Mouse (Mus musculus): Measurements from ENCODE around the gene Trp53tg5. TPM values are rescaled to one million over a fixed set of nuclear protein-coding genes. Genes with fewer than 3 reads are reported as not detected.

Trp53tg5 gene
- polyA plus RNA-seq, 1 experiment from 2014 or later, result not detected

GRCm38 (mm10) chr2:164487812-164488211 is 14.3 kb upstream of the Trp53tg5 start:
- H3K27ac ChIP-seq, result no peak overlapping the region
- H3K36me3 ChIP-seq, result 0 out of 2 replicates have a peak, but pooled peaks cover 6% of the 10 kb centered on the region
- no peak overlapping the region for H3K4me2 ChIP-seq (replicated peaks)
- ATAC-seq (ENCODE audit: low FRiP score), result no peak
- H3K27me3 ChIP-seq, result peaks cover 45% of the 10 kb centered on the region
- 68% methylated on average over 9 of the region's 9 CpGs for WGBS
- no peaks in the 10 kb centered on the region for H3K9me3 ChIP-seq (replicated peaks)
- no peak overlapping the region for H3K4me3 ChIP-seq
- no peak overlapping the region for H3K9ac ChIP-seq
- peaks cover 16% of the 10 kb centered on the region for H3K4me1 ChIP-seq

GRCm38 (mm10) chr2:164487115-164487527 is 13.6 kb upstream of the Trp53tg5 start:
- 0 out of 2 replicates have a peak, but pooled peaks have one; percentile 4 for ATAC-seq (ENCODE audit: low FRiP score)
- H3K27me3 ChIP-seq, result peaks cover 45% of the 10 kb centered on the region

GRCm38 (mm10) chr2:164486258-164487114 is 13.0 kb upstream of the Trp53tg5 start:
- peak; percentile 43 for ATAC-seq (ENCODE audit: low FRiP score)
- WGBS, result under 1% methylated on average over 83 of the region's 90 CpGs
- Histone ChIP-seq H3K4me1 (peaks cover 16% of the 10 kb centered on the region), H3K4me2 (replicated peaks) (peak overlapping the region; percentile 99), H3K9ac (peak overlapping the region; percentile 72), H3K27ac (no peak overlapping the region), H3K4me3 (peak overlapping the region; percentile 62), H3K9me3 (replicated peaks) (no peaks in the 10 kb centered on the region), H3K36me3 (0 out of 2 replicates have a peak, but pooled peaks cover 6% of the 10 kb centered on the region), H3K27me3 (peaks cover 45% of the 10 kb centered on the region)

More at GRCm38 (mm10) chr2:164487115-164487527, 13.6 kb upstream of the Trp53tg5 start:
- 14% methylated on average over 11 of the region's 11 CpGs for WGBS
- no peaks in the 10 kb centered on the region for H3K9me3 ChIP-seq (replicated peaks)
- peak overlapping the region; percentile 62 for H3K4me3 ChIP-seq
- H3K4me1 ChIP-seq, result peaks cover 16% of the 10 kb centered on the region
- no peak overlapping the region for H3K27ac ChIP-seq
- H3K9ac ChIP-seq, result peak overlapping the region; percentile 72
- peak overlapping the region; percentile 99 for H3K4me2 ChIP-seq (replicated peaks)
- H3K36me3 ChIP-seq, result 0 out of 2 replicates have a peak, but pooled peaks cover 6% of the 10 kb centered on the region

GRCm38 (mm10) chr2:164485681-164486257 is 12.2 kb upstream of the Trp53tg5 start, which contains the start of gene Dbndd2:
TSS of gene Dbndd2 (plus strand) at chr2:164486106.
- Histone ChIP-seq H3K36me3 (0 out of 2 replicates have a peak, but pooled peaks cover 6% of the 10 kb centered on the region), H3K9me3 (replicated peaks) (no peaks in the 10 kb centered on the region), H3K4me1 (peaks cover 16% of the 10 kb centered on the region), H3K27me3 (peaks cover 45% of the 10 kb centered on the region), H3K9ac (peak within 1 kb of the TSS; percentile 72), H3K4me2 (replicated peaks) (peak within 1 kb of the TSS; percentile 99), H3K4me3 (peak within 1 kb of the TSS; percentile 62), H3K27ac (no peak within 1 kb of the TSS)
- 1% methylated on average over 26 of the region's 26 CpGs for WGBS
- peak; percentile 58 for ATAC-seq (ENCODE audit: low FRiP score)

DNA sequence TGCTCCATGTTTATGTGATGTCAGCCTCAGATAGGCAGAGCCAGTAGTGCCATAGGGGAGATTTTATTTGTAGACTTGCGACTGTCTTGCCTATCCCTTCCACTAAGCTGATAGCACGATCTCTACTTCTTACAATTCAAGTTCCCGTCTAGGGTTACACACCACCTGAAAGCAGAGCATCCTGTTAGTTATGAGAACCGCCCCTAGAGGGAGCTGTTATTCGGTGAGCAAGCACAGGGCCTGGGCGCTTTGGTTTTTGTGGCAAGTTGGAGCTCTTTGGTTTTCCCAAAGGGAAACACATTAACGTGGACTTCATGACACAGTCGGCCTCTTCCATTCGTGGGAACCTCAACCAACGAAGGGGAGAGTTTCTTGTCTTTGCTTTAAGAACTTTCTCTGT is 3.3 kb downstream of the Trp53tg5 start:
- no peaks in the 10 kb centered on the region for H3K27me3 ChIP-seq

DNA sequence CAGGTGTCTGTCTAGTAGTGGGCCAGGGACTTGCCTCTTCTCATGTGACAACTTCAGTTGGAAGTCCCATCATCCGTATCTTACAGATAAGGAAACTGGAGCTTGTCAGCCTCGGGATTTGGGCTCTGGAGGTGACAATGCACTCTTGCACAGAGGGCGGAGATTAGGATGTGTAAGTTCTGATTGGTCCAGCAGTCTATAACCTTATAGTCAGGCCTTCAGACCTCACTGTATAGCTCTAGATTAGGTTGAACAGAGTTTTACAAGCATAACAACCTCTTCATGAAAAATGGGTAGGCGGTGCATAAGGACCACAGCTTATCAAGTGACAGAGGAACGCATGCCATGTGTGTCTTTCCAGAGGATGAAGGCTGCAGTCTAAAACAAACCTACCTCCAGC is 6.7 kb downstream of the Trp53tg5 start:
- 86% methylated on average over 5 of the region's 5 CpGs for WGBS
- ATAC-seq (ENCODE audit: low FRiP score), result no peak
- H3K9me3 ChIP-seq (replicated peaks), result no peaks in the 10 kb centered on the region
- no peak overlapping the region for H3K9ac ChIP-seq
- peaks cover 48% of the 10 kb centered on the region for H3K36me3 ChIP-seq
- peaks cover 11% of the 10 kb centered on the region for H3K4me1 ChIP-seq
- no peak overlapping the region for H3K4me3 ChIP-seq
- H3K4me2 ChIP-seq (replicated peaks), result no peak overlapping the region
- H3K27ac ChIP-seq, result no peak overlapping the region
- no peaks in the 10 kb centered on the region for H3K27me3 ChIP-seq

More for the DNA sequence above, 3.3 kb downstream of the Trp53tg5 start:
- no peaks in the 10 kb centered on the region for H3K4me1 ChIP-seq
- WGBS, result 35% methylated on average over 10 of the region's 10 CpGs
- H3K36me3 ChIP-seq, result peaks cover 45% of the 10 kb centered on the region
- no peak overlapping the region for H3K4me2 ChIP-seq (replicated peaks)
- H3K4me3 ChIP-seq, result no peak overlapping the region
- no peak overlapping the region for H3K9ac ChIP-seq
- H3K9me3 ChIP-seq (replicated peaks), result no peaks in the 10 kb centered on the region
- ATAC-seq (ENCODE audit: low FRiP score), result no peak
- no peak overlapping the region for H3K27ac ChIP-seq

DNA sequence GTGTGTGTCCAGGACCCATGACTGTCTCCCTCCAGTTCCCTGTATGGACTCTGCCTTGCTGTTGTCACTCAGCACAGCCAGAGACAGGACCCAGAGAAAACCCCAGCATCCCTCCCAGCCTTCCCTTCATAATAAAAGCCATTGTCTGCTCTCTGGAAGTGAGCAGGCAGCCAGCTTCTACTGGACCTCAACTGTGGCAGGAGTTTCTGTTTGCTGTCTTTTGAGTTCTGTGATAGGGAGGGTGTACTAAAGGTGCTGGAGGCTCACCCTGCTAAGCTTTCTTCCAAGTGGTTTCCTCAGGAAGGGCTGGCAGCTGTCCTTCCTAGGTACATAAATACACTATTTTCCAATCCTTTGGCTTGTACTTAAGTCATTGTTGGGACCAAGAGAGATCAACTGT is 8.4 kb downstream of the Trp53tg5 start:
- ATAC-seq (ENCODE audit: low FRiP score), result no peak
- Histone ChIP-seq H3K36me3 (peaks cover 43% of the 10 kb centered on the region), H3K4me1 (peaks cover 14% of the 10 kb centered on the region), H3K4me3 (no peak overlapping the region), H3K9me3 (replicated peaks) (no peaks in the 10 kb centered on the region), H3K27me3 (no peaks in the 10 kb centered on the region), H3K9ac (no peak overlapping the region), H3K4me2 (replicated peaks) (no peak overlapping the region), H3K27ac (no peak overlapping the region)

GRCm38 (mm10) chr2:164460745-164461551 is 12.6 kb downstream of the Trp53tg5 start, which contains the start of gene Gm20458:
TSS of gene Gm20458 (plus strand) at chr2:164460967.
- Histone ChIP-seq H3K4me2 (replicated peaks) (peak within 1 kb of the TSS; percentile 83), H3K36me3 (peaks cover 29% of the 10 kb centered on the region), H3K4me1 (peaks cover 23% of the 10 kb centered on the region), H3K4me3 (peak within 1 kb of the TSS; percentile 87), H3K9me3 (replicated peaks) (no peaks in the 10 kb centered on the region), H3K27ac (peak within 1 kb of the TSS; percentile 95), H3K27me3 (no peaks in the 10 kb centered on the region), H3K9ac (peak within 1 kb of the TSS; percentile 82)
- peak; percentile 99 for ATAC-seq (ENCODE audit: low FRiP score)
- under 1% methylated on average over 75 of the region's 79 CpGs for WGBS

DNA sequence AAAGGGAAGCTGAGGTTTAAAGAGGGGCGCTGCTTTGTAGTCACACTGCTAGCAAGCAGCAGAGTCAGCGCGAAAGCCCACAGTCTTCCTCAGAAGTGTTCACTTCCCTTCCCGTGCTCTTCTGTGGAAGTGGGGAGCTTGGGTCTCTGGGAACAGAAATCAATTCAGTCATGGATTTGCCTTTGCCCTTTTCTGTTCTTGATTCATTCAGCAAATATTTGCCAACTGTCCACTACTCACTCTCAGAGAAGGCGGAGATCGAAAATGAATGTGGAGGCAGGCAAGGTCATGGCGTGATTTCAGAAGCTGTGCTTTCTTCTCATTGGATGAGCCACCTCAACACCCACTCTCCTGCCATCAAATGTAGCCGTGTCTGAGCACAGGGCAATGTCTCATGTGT is 15.0 kb downstream of the Trp53tg5 start:
- no peak overlapping the region for H3K4me3 ChIP-seq
- peaks cover 23% of the 10 kb centered on the region for H3K4me1 ChIP-seq

GRCm38 (mm10) chr2:164457942-164458341 is 15.6 kb downstream of the Trp53tg5 start:
- Histone ChIP-seq H3K4me2 (replicated peaks) (no peak overlapping the region), H3K4me1 (peaks cover 23% of the 10 kb centered on the region), H3K9ac (no peak overlapping the region), H3K36me3 (0 out of 2 replicates have a peak, but pooled peaks cover under 1% of the 10 kb centered on the region), H3K4me3 (no peak overlapping the region), H3K27ac (no peak overlapping the region), H3K27me3 (peaks cover 2% of the 10 kb centered on the region; the same call in 1 of the 2 replicates), H3K9me3 (replicated peaks) (no peaks in the 10 kb centered on the region)
- ATAC-seq (ENCODE audit: low FRiP score), result no peak
- WGBS, result 63% methylated on average over 7 of the region's 7 CpGs

More for the DNA sequence above, 15.0 kb downstream of the Trp53tg5 start:
- ATAC-seq (ENCODE audit: low FRiP score), result no peak
- Histone ChIP-seq H3K27ac (no peak overlapping the region), H3K9me3 (replicated peaks) (no peaks in the 10 kb centered on the region), H3K9ac (no peak overlapping the region), H3K4me2 (replicated peaks) (no peak overlapping the region), H3K36me3 (peaks cover 6% of the 10 kb centered on the region; the same call in 1 of the 2 replicates), H3K27me3 (peaks cover 2% of the 10 kb centered on the region; the same call in 1 of the 2 replicates)
- WGBS, result 94% methylated on average over 8 of the region's 8 CpGs

DNA sequence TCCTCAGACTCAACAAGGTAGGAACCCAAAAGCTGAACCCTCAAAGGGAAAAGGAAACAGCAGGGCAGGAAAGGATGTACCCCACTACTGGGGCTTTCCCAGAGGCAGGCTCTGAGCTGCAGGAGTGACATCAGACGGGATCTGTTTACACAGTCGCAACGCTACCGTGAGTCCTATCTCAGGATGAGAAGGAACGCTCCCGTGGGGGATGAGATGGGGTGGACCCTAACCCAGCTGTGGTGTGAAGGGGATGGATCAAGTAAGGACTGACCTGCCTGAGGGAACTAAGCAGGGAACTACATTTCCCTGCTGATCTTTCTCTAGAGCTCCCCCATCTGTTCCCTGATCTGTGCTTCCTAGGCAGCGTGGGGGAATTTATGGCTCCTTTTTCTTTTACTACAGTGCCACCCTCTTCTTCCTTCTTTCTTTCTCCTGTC is 16.6 kb downstream of the Trp53tg5 start, which contains the start of gene Sys1:
Sys1 (plus strand) TSS at position 101 of the 437 bp plus-strand sequence.
- Histone ChIP-seq H3K27me3 (peaks cover 2% of the 10 kb centered on the region; the same call in 1 of the 2 replicates), H3K4me1 (peaks cover 12% of the 10 kb centered on the region), H3K27ac (0 out of 2 replicates have a peak within 1 kb of the TSS, but pooled peaks have one; percentile 30), H3K4me2 (replicated peaks) (peak within 1 kb of the TSS; percentile 30), H3K9me3 (replicated peaks) (no peaks in the 10 kb centered on the region), H3K9ac (peak within 1 kb of the TSS; percentile 4; the same call in 1 of the 2 replicates), H3K36me3 (no peaks in the 10 kb centered on the region), H3K4me3 (no peak within 1 kb of the TSS)
- ATAC-seq (ENCODE audit: low FRiP score), result no peak
- under 1% methylated on average over 7 of the region's 7 CpGs for WGBS

Measured in hindbrain, embryonic 12.5 days (tissue).